Mouse (Mus musculus) liver, embryonic 14.5 days (tissue): ENCODE measurements around the gene BC030870. TPM values are rescaled to one million over a fixed set of nuclear protein-coding genes. Genes with fewer than 3 reads are reported as not detected.
"Not testable (repeated sequence)": the region's sequence is repeated elsewhere in the genome, so short reads cannot be mapped to it uniquely, and the experiment has no call there.

Experiments
- ATAC-seq: fragments of 200-750 bp; cut with Nextera tagmentation; 2 replicates; pipeline ENCODE4 v1.8.0; 2017; ENCODE audit warnings: moderate number of reproducible peaks, mild to moderate bottlenecking, moderate library complexity; ENCODE audit not compliant: insufficient read depth
- DNase-seq, 3 experiments: peaks; one replicate each; pipeline ENCODE4 v3.0.0-alpha.2; 2012 to 2013; ENCODE audit warnings: low read depth in 3 of 3, low spot score in 3 of 3
- H3K27ac ChIP-seq: fragments of 300-500 bp; sonication (generic); 2 replicates; pipeline ENCODE4 v1.5.1; 2014; ENCODE audit warnings: moderate library complexity, mild to moderate bottlenecking, control low read depth, inconsistent platforms
- H3K27me3 ChIP-seq: fragments of 300-500 bp; sonication (generic); 2 replicates; pipeline ENCODE4 v1.6.1; 2014; ENCODE audit warnings: mild to moderate bottlenecking, low read length, moderate library complexity; ENCODE audit not compliant: control insufficient read depth, insufficient read depth
- H3K36me3 ChIP-seq: fragments of 300-500 bp; sonication (generic); replicated peaks from 2 replicates; pipeline ENCODE4 v1.6.1; 2014; ENCODE audit warnings: low read depth; ENCODE audit not compliant: control insufficient read depth, insufficient read depth
- H3K4me1 ChIP-seq, 2 experiments: fragments of 200-500 bp in 1 of 2; fragments of 300-500 bp in 1 of 2; sonication (generic) in 1 of 2; replicated peaks; 2 replicates each; pipeline ENCODE4 v1.6.1; 2012 to 2014; ENCODE audit warnings: antibody characterized with exemption in 1 of 2, inconsistent platforms in 1 of 2, low read length in 1 of 2; ENCODE audit not compliant: control insufficient read depth in 2 of 2, insufficient read depth in 2 of 2
- H3K4me2 ChIP-seq: fragments of 300-500 bp; sonication (generic); 2 replicates; pipeline ENCODE4 v1.6.1; 2014; ENCODE audit warnings: low read depth, mild to moderate bottlenecking, control low read depth, moderate library complexity
- H3K4me3 ChIP-seq, 2 experiments: fragments of 200-500 bp in 1 of 2; fragments of 300-500 bp in 1 of 2; sonication (generic) in 1 of 2; 2 replicates each; pipeline ENCODE4 v1.5.1; 2012 to 2014; ENCODE audit warnings: low read depth in 2 of 2, low read length in 2 of 2, mild to moderate bottlenecking in 2 of 2, control low read depth in 1 of 2, inconsistent platforms in 1 of 2, moderate library complexity in 1 of 2; ENCODE audit not compliant: insufficient read depth in 1 of 2
- H3K9ac ChIP-seq: fragments of 300-500 bp; sonication (generic); replicated peaks from 2 replicates; pipeline ENCODE4 v1.6.1; 2014; ENCODE audit warnings: mild to moderate bottlenecking, control low read depth, moderate library complexity
- H3K9me3 ChIP-seq: fragments of 300-500 bp; sonication (generic); 2 replicates; pipeline ENCODE4 v1.6.1; 2016; ENCODE audit warnings: low read length, mixed read lengths; ENCODE audit not compliant: control insufficient read depth
- CTCF ChIP-seq: IDR thresholded peaks from 2 replicates; pipeline ENCODE4 v1.5.1; 2016; ENCODE audit warnings: antibody characterized with exemption, low read depth, control low read depth
- EP300 ChIP-seq: IDR thresholded peaks from 2 replicates; pipeline ENCODE4 v1.6.1; 2016; ENCODE audit warnings: antibody characterized with exemption, low read depth
- WGBS: fragments of 180-500 bp; shearing (Covaris S2); extraction: QIAGEN DNeasy Blood & Tissue Kit; methylation state at CpG from one replicate; pipeline ENCODE4 v1.1.7; 2014; ENCODE audit not compliant: insufficient replicate concordance; 5-methylcytosine and 5-hydroxymethylcytosine counted together
- polyA plus RNA-seq, 2 experiments: library from polyadenylated mRNA; depleted of rRNA in 1 of 2; stranded (reverse) in 1 of 2; unstranded in 1 of 2; fragments of >200 nt; fragmentation: Nextera tagmentation in 1 of 2; extraction: Ambion mirVana in 1 of 2; gene quantifications; 2 replicates each; pipeline versions ENCODE4 v1.2.1 to v1.2.3; 2012 to 2014

BC030870 gene
- polyA plus RNA-seq (2012; rRNA removed) (0.02 and 0.09 TPM in 2 replicates), polyA plus RNA-seq (2014; fragmentation: Nextera tagmentation; extraction: Ambion mirVana) (0.24 TPM in 1 of 2 replicates, not detected in the other)

DNA sequence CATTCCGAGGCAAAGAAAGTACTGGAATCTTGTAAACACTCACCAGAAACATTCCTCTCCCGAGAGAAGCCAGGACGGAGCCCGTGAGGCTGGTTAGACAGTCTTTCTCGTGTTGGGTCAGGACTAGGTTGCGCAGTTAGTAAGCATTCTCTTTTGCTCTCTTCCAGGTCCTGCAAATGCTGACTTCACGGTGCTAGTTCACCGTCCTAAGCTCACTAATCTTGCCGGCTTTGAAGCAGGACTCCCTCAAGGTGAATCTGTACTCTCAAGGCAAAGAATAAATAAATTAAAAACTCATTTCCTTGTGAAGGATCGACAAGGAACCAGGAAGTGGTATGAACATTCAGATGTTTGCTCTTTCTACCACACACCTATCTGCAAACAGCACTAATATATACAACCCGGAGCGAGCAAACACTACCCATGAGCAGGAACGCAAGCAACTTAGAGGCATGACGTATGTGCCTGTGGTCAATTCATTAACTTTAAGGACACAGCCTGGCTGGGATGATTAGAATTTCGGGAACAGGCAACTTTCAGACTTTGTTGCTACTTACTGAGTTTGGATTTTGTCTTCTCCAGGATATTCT, at the start of gene BC030870:
Gene BC030870, minus strand, starts transcription at position 365 of the 590 bp plus-strand sequence.
- no peak for ATAC-seq
- no peak for DNase-seq
- no peak for TF ChIP-seq CTCF
- TF ChIP-seq EP300 = no peak
- no peaks in the 10 kb centered on the region for H3K36me3 ChIP-seq
- H3K4me1 ChIP-seq = no peaks in the 10 kb centered on the region
- no peak within 1 kb of the TSS for H3K4me3 ChIP-seq
- 60% methylated on average over 15 of the region's 15 CpGs for WGBS
- H3K9ac ChIP-seq = no peak within 1 kb of the TSS
- H3K27me3 ChIP-seq = no peaks in the 10 kb centered on the region
- no peak within 1 kb of the TSS for H3K4me2 ChIP-seq
- H3K9me3 ChIP-seq = no peaks in the 10 kb centered on the region
- H3K27ac ChIP-seq = no peak within 1 kb of the TSS

DNA sequence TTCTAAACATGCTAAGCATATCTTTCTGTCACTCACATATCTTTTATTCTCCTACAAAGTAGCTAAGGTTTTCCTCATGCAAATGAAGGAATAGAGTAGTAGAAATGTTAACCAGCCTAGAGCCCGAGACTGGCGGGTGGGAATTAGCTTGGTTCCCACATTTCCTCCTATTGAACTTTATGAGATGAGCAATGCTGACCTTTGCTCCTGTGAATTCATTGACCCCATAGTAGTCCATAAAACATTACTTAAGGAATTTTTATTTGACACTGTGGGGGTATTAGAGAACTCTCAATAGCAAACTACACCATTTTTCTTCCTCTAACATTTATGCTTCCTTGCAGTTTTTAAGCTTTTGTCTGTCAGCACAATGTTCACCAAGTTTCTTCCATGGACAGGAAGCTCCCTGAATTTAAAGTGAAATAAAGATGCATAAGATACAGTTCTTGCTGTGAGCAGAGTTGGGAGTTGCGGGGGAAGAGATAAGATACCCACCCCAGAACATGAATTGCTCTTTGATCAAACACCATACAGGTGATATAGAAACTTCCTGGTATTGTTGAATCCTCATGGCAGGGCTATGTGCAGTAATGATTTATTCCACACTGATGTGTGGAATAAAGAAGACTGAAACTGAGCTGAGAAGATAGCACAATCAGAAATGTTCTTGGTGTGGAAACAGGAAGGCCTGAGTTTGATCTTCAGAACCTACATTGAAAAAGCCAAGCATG, 45.5 kb upstream of the BC030870 start:
- 43% methylated on average over 3 of the region's 3 CpGs for WGBS
- Histone ChIP-seq H3K27me3 (no peaks in the 10 kb centered on the region), H3K27ac (no peak overlapping the region), H3K9ac (no peak overlapping the region), H3K9me3 (no peaks in the 10 kb centered on the region), H3K4me2 (no peak overlapping the region), H3K4me3 (no peak overlapping the region), H3K36me3 (no peaks in the 10 kb centered on the region), H3K4me1 (no peaks in the 10 kb centered on the region)
- TF ChIP-seq EP300 = no peak
- TF ChIP-seq CTCF = no peak
- ATAC-seq (no peak), DNase-seq (no peak)

DNA sequence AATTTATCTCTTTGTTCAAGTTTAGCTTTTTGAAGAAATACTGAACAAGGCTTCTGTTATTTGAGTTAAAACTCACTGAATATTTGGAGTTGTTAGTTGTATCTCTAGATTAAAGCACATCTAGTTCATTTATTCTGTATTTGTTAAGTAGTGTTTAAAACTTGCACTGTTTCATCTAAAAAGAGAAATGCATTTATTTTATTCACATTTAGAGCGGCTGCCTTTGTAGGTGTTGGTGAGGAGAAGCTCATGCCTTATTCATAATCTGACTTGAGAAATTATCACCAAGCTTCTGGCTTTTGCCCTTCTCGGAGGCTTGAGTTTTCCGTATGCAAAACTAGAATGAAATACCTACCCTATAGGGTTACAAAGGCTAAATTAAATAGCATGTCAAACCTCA, 39.8 kb upstream of the BC030870 start:
- no peaks in the 10 kb centered on the region for H3K4me1 ChIP-seq
- no peak overlapping the region for H3K4me2 ChIP-seq
- WGBS = 67% methylated on average over 3 of the region's 3 CpGs
- no peak for ATAC-seq
- no peaks in the 10 kb centered on the region for H3K36me3 ChIP-seq
- no peaks in the 10 kb centered on the region for H3K27me3 ChIP-seq
- no peak overlapping the region for H3K9ac ChIP-seq
- no peak for DNase-seq
- no peak overlapping the region for H3K4me3 ChIP-seq
- no peak overlapping the region for H3K27ac ChIP-seq
- TF ChIP-seq CTCF (no peak), EP300 (no peak)
- H3K9me3 ChIP-seq = no peaks in the 10 kb centered on the region

DNA sequence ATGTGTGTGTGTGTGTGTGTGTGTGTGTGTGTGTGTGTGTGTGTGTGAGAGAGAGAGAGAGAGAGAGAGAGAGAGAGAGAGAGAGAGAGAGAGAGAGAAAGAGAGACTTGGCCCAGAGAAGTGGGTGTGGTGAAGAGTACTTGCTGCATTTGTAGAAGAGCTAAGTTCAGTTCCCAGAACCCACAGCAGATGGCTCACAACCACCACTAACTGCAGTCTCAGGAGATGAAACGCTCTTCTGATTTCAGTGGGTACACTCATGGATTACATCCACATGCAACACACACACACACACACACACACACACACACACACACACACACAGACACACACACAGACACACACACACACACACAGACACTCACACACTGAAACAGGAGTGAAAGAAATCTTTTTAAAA, 31.3 kb upstream of the BC030870 start:
- not testable (repeated sequence) for H3K36me3 ChIP-seq, ATAC-seq, H3K27me3 ChIP-seq, H3K9ac ChIP-seq, H3K9me3 ChIP-seq, DNase-seq, H3K4me1 ChIP-seq, H3K27ac ChIP-seq, H3K4me2 ChIP-seq, H3K4me3 ChIP-seq
- 50% methylated on average over 1 of the region's 1 CpGs for WGBS

DNA sequence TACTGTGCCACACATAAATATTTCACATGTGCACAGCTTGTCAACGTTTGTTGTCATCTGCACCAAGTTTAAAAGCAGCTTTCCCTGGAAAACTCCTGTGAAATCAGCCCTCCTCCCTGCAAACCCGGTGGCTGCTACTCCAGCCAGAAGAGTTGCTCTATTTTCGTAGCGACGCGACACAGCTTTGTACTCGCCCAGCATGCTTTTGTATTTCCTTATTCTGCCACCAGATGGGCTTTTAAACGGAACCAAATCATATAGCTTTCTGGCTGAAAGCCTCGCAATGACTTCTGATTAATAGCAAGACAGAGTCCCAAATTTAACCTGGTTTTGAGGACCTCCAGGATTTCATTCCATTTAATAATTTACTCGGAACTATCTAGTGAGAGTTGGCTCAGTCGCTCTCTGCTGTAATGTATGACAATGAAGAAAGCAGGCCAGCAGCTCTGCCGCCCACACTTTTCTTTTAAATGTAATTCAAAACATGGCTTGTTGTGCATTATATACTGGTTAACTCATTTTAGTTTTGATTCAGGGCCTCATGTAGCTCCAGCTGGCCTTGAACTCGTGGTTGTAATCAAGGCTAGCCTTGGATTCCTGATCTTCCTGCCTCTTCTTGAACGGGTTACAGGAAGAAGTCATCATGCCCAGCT, 29.9 kb upstream of the BC030870 start:
- 55% methylated on average over 14 of the region's 14 CpGs for WGBS
- Histone ChIP-seq H3K9ac (no peak overlapping the region), H3K27me3 (no peaks in the 10 kb centered on the region), H3K27ac (no peak overlapping the region), H3K9me3 (peaks cover 3% of the 10 kb centered on the region; the same call in 1 of the 2 replicates), H3K36me3 (no peaks in the 10 kb centered on the region), H3K4me2 (no peak overlapping the region), H3K4me3 (no peak overlapping the region), H3K4me1 (no peaks in the 10 kb centered on the region)
- ATAC-seq = no peak
- DNase-seq = no peak
- TF ChIP-seq EP300 = no peak
- TF ChIP-seq CTCF = no peak
